Mouse (Mus musculus) spleen, adult 2 months (tissue): ENCODE measurements around the gene Gm21921. TPM values are rescaled to one million over a fixed set of nuclear protein-coding genes. Genes with fewer than 3 reads are reported as not detected.
"Not testable (repeated sequence)": the region's sequence is repeated elsewhere in the genome, so short reads cannot be mapped to it uniquely, and the experiment has no call there.

Experiments
- DNase-seq, 2 experiments: peaks; one replicate each; pipeline versions ENCODE4 v3.0.0 to v3.0.0-alpha.2; 2012 to 2021; ENCODE audit warnings: low spot score in 2 of 2, low read depth in 1 of 2
- H3K27ac ChIP-seq: fragments of 200-500 bp; 2 replicates; pipeline ENCODE4 v1.5.1; 2012; ENCODE audit warnings: low read length, inconsistent platforms; ENCODE audit not compliant: insufficient read depth
- H3K27me3 ChIP-seq: fragments of 200-500 bp; 2 replicates; pipeline ENCODE4 v1.6.1; 2012; ENCODE audit warnings: mild to moderate bottlenecking, moderate library complexity, low read length, inconsistent platforms; ENCODE audit not compliant: control insufficient read depth, insufficient read depth
- H3K36me3 ChIP-seq: fragments of 200-500 bp; 2 replicates; pipeline ENCODE4 v1.6.1; 2012; ENCODE audit warnings: mild to moderate bottlenecking, low read length, inconsistent platforms; ENCODE audit not compliant: control insufficient read depth, insufficient read depth
- H3K4me1 ChIP-seq: fragments of 200-500 bp; 2 replicates; pipeline ENCODE4 v1.6.1; 2011; ENCODE audit warnings: inconsistent platforms; ENCODE audit not compliant: control insufficient read depth, insufficient read depth, insufficient read length
- H3K4me3 ChIP-seq: fragments of 200-500 bp; 2 replicates; pipeline ENCODE4 v1.5.1; 2011; ENCODE audit warnings: mild to moderate bottlenecking, inconsistent platforms; ENCODE audit not compliant: insufficient read depth, insufficient read length; ENCODE audit errors: extremely low read depth
- WGBS: fragments of 180-500 bp; shearing (Covaris S2); methylation state at CpG from one replicate; pipeline ENCODE4 v1.1.7; 2018; 5-methylcytosine and 5-hydroxymethylcytosine counted together
- polyA plus RNA-seq: library from polyadenylated mRNA; depleted of rRNA; stranded (reverse); fragments of >200 nt; gene quantifications from 2 replicates; pipeline ENCODE4 v1.2.3, GENCODE M21; 2012; rRNA removed

Gene Gm21921
- not detected in 2 replicates for polyA plus RNA-seq

DNA sequence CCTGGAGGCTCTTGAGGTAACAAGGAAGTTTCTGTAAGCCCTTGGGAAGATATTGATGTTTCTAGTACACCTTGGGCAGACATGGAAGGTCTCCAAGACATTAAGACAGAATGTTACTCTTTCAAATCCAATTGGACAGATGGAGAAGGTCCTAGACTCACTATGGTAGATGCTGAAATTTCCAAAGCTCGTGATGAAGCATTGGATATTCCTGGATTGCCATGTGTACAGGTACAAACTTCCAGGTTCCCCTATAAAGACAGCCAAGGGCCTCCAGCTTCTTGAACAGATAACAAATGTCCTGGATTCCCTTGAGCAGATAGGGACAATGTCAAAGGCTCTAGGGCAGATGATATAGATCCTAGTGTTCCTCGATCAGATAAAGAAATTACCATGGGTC lies at the start of gene Gm21921:
TSS of gene Gm21921 (minus strand) at position 101 of the 400 bp plus-strand sequence.
- H3K4me3 ChIP-seq: not testable (repeated sequence)

More for the DNA sequence above, at the start of gene Gm21921:
- WGBS: no CpG with 5 or more reads among the region's 2 CpGs
- not testable (repeated sequence) for H3K27ac ChIP-seq, H3K27me3 ChIP-seq, H3K4me1 ChIP-seq, DNase-seq, H3K36me3 ChIP-seq
